Mouse (Mus musculus) bone marrow, adult 2 months (tissue): ENCODE results near the gene Cdkn1a.

ENCODE experiments used
- CTCF ChIP-seq: fragments of 200-500 bp; IDR thresholded peaks from 2 replicates; pipeline ENCODE4 v1.5.1; 2011; ENCODE audit warnings: low read length, control low read depth; ENCODE audit not compliant: control insufficient read depth, insufficient read depth
- POLR2A ChIP-seq: fragments of 200-500 bp; IDR thresholded peaks from 2 replicates; pipeline ENCODE4 v1.6.1; 2011; ENCODE audit warnings: low read depth, mild to moderate bottlenecking, control low read depth, low read length, borderline replicate concordance; ENCODE audit not compliant: control insufficient read depth

DNA sequence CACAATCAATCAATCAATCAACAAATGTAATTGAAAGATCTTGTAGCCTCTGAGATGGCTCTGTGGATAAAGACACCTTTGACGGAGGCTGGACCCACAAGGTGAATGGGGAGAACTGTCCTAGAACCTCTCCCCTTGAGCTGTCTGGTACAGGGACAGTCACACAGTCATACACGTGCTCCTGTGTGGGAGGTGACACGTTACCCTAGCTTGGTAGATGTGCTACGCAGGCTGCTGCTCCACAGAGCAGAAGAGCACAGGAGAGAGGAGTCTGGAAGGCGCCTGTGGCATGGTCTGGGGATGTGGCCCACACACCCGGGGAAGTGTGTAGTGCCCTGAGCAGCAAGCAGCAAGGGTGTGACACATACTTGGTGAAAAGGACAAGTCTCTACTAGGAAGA is 36.3 kb upstream of the Cdkn1a start:
- TF ChIP-seq POLR2A, result no peak
- TF ChIP-seq CTCF, result no peak
